Mouse (Mus musculus) midbrain, embryonic 11.5 days (tissue): ENCODE results near the gene Plxnc1. TPM values are rescaled to one million over a fixed set of nuclear protein-coding genes. Genes with fewer than 3 reads are reported as not detected.

ENCODE experiments used
- ATAC-seq: fragments of 200-750 bp; cut with Nextera tagmentation; 2 replicates; pipeline ENCODE4 v1.8.0; 2017; ENCODE audit warnings: moderate TSS enrichment, moderate library complexity; ENCODE audit not compliant: low FRiP score
- DNase-seq: peaks from one replicate; pipeline ENCODE4 v3.0.0; 2015; ENCODE audit warnings: low spot score; ENCODE audit errors: missing footprints
- H3K27ac ChIP-seq: fragments of 300-500 bp; sonication (generic); 2 replicates; pipeline ENCODE4 v1.5.1; 2014; ENCODE audit warnings: low read depth, low read length
- H3K27me3 ChIP-seq: fragments of 300-500 bp; sonication (generic); 2 replicates; pipeline ENCODE4 v1.6.1; 2014; ENCODE audit warnings: mild to moderate bottlenecking, low read length, moderate library complexity, mixed read lengths; ENCODE audit not compliant: control insufficient read depth, insufficient read depth
- H3K36me3 ChIP-seq: fragments of 300-500 bp; sonication (generic); 2 replicates; pipeline ENCODE4 v1.6.1; 2014; ENCODE audit warnings: mild to moderate bottlenecking, low read length, moderate library complexity, mixed read lengths; ENCODE audit not compliant: control insufficient read depth, insufficient read depth
- H3K4me1 ChIP-seq: fragments of 300-500 bp; sonication (generic); 2 replicates; pipeline ENCODE4 v1.6.1; 2014; ENCODE audit warnings: low read length; ENCODE audit not compliant: control insufficient read depth, insufficient read depth
- H3K4me2 ChIP-seq: fragments of 300-500 bp; sonication (generic); 2 replicates; pipeline ENCODE4 v1.6.1; 2014; ENCODE audit warnings: mild to moderate bottlenecking, moderate library complexity
- H3K4me3 ChIP-seq: fragments of 300-500 bp; sonication (generic); 2 replicates; pipeline ENCODE4 v1.5.1; 2014; ENCODE audit warnings: low read depth, low read length
- H3K9ac ChIP-seq: fragments of 300-500 bp; sonication (generic); 2 replicates; pipeline ENCODE4 v1.6.1; 2014; ENCODE audit warnings: low read length
- H3K9me3 ChIP-seq: fragments of 300-500 bp; sonication (generic); 2 replicates; pipeline ENCODE4 v1.6.1; 2016; ENCODE audit warnings: low read length; ENCODE audit not compliant: control insufficient read depth
- WGBS: fragments of 180-500 bp; shearing (Covaris S2); extraction: QIAGEN DNeasy Blood & Tissue Kit; methylation state at CpG from one replicate; pipeline ENCODE4 v1.1.7; 2014; 5-methylcytosine and 5-hydroxymethylcytosine counted together
- polyA plus RNA-seq: library from polyadenylated mRNA; unstranded; fragments of >200 nt; fragmentation: Nextera tagmentation; extraction: Ambion mirVana; gene quantifications from 2 replicates; pipeline ENCODE4 v1.2.1, GENCODE M21; 2014

The Plxnc1 gene
- polyA plus RNA-seq, 1 experiment from 2014 or later = 6.3 TPM

DNA sequence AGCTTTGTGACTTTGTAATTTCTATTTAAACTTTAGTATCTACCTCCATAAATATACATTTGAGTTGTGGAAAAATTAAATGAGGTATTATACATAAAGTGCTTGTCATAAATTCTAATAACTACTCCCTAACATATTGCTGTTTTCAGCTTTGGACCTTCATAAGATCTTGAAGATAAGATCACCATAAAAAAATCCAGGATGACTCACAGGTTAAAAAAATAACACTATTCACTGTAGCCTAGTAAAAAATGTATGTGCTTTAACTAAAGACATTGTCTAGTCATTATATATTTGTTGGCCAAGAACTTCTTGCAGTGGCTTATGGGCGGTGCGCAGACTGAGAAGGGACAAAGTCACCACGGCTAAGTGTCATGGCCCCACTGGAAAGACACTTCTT, 203.2 kb downstream of the Plxnc1 start:
- DNase-seq (no peak), ATAC-seq (no peak)
- Histone ChIP-seq H3K4me2 (no peak overlapping the region), H3K27ac (no peak overlapping the region), H3K36me3 (no peaks in the 10 kb centered on the region; the same call in 1 of the 2 replicates), H3K27me3 (no peaks in the 10 kb centered on the region), H3K4me1 (no peaks in the 10 kb centered on the region), H3K9ac (no peak overlapping the region), H3K4me3 (no peak overlapping the region), H3K9me3 (no peaks in the 10 kb centered on the region)
- WGBS = 100% methylated on average over 3 of the region's 3 CpGs
